Mouse (Mus musculus) hindbrain, embryonic 13.5 days (tissue): ENCODE measurements around the gene Spindoc. TPM values are rescaled to one million over a fixed set of nuclear protein-coding genes. Genes with fewer than 3 reads are reported as not detected.
"Not testable (repeated sequence)": the region's sequence is repeated elsewhere in the genome, so short reads cannot be mapped to it uniquely, and the experiment has no call there.

Experiments
- ATAC-seq: fragments of 200-750 bp; cut with Nextera tagmentation; 2 replicates; pipeline ENCODE4 v1.8.0; 2017; ENCODE audit warnings: moderate TSS enrichment; ENCODE audit not compliant: low FRiP score
- H3K27ac ChIP-seq: fragments of 300-500 bp; sonication (generic); 2 replicates; pipeline ENCODE4 v1.5.1; 2015; ENCODE audit warnings: inconsistent platforms, mild to moderate bottlenecking, moderate library complexity
- H3K27me3 ChIP-seq: fragments of 300-500 bp; sonication (generic); 2 replicates; pipeline ENCODE4 v1.6.1; 2015; ENCODE audit warnings: mild to moderate bottlenecking, inconsistent platforms
- H3K36me3 ChIP-seq: fragments of 300-500 bp; sonication (generic); 2 replicates; pipeline ENCODE4 v1.6.1; 2015; ENCODE audit warnings: mild to moderate bottlenecking, inconsistent platforms
- H3K4me1 ChIP-seq: fragments of 300-500 bp; sonication (generic); replicated peaks from 2 replicates; pipeline ENCODE4 v1.6.1; 2015; ENCODE audit warnings: inconsistent platforms
- H3K4me2 ChIP-seq: fragments of 300-500 bp; sonication (generic); 2 replicates; pipeline ENCODE4 v1.6.1; 2015; ENCODE audit warnings: inconsistent platforms, mild to moderate bottlenecking, moderate library complexity
- H3K4me3 ChIP-seq: fragments of 300-500 bp; sonication (generic); 2 replicates; pipeline ENCODE4 v1.5.1; 2015; ENCODE audit warnings: mild to moderate bottlenecking, inconsistent platforms
- H3K9ac ChIP-seq: fragments of 300-500 bp; sonication (generic); 2 replicates; pipeline ENCODE4 v1.6.1; 2015; ENCODE audit warnings: mild to moderate bottlenecking, inconsistent platforms
- H3K9me3 ChIP-seq: fragments of 300-500 bp; sonication (generic); 2 replicates; pipeline ENCODE4 v1.6.1; 2016; ENCODE audit warnings: inconsistent platforms
- WGBS: fragments of 180-500 bp; shearing (Covaris S2); methylation state at CpG from one replicate; pipeline ENCODE4 v1.1.7; 2015; 5-methylcytosine and 5-hydroxymethylcytosine counted together
- polyA plus RNA-seq: library from polyadenylated mRNA; unstranded; fragments of >200 nt; fragmentation: Nextera tagmentation; extraction: Ambion mirVana; gene quantifications from 2 replicates; pipeline ENCODE4 v1.2.1, GENCODE M21; 2015

Gene Spindoc
- polyA plus RNA-seq, 1 experiment from 2014 or later: 34.0 TPM

DNA sequence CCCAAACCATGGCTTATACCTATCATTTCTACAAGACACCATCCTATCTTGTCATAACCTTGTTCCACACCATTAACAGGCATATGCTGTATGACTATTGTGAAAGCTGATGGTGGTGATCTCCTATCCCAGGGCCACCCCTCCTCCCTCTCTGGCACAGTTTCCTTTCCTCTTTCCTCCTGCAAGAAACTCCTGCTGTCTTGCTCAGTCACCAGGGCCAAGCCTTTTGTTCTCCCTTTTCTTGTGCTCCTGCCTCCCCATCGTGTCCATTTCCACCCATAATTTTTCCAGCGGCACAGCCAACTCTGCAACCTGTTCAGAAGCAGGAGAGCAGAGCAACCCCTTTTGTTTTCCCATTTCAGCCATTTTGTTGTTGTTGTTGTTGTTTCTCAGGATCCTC lies 3.2 kb upstream of the Spindoc start:
- Histone ChIP-seq H3K27ac (no peak overlapping the region), H3K4me1 (peaks cover 24% of the 10 kb centered on the region), H3K4me3 (no peak overlapping the region), H3K4me2 (no peak overlapping the region), H3K9ac (no peak overlapping the region), H3K9me3 (peaks cover 2% of the 10 kb centered on the region; the same call in 1 of the 2 replicates), H3K27me3 (no peaks in the 10 kb centered on the region), H3K36me3 (peaks cover 2% of the 10 kb centered on the region)
- 42% methylated on average over 2 of the region's 2 CpGs for WGBS
- no peak for ATAC-seq

DNA sequence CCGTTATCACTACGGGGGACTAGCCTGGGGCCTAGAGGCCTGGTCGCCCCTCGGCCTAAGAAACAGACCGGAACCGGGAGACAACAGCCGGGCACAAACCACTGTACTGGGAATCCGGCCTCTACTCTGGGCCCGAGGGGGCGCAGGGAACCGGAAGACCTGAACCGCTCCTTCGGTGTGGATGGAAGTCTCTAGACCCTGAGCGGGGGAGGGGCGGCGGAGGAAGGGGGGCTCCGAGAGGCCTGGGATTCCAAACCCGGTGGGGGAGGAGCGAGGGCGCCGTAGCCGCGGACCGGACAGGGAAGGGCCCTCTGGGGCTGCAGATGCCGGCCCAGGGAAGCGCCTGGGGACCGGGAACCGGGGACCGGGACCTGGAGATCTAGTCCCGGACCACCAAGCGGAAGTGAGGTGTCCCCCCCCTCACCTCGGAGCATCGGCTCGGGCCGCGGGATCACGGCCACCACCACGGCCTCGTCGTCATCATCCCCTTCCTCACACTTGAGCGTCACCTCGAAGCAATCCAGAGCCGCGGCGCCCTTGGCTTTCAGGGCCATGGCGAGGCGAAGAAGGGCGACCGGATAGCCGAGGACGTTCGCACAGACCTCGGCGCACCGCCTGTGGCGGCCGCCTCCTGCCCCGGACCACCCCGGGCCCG lies 419 bp downstream of the Spindoc start:
- Histone ChIP-seq H3K4me3 (peak overlapping the region; percentile 92), H3K4me2 (peak overlapping the region; percentile 81), H3K4me1 (peaks cover 51% of the 10 kb centered on the region), H3K9me3 (no peaks in the 10 kb centered on the region), H3K27me3 (no peaks in the 10 kb centered on the region), H3K9ac (peak overlapping the region; percentile 94), H3K27ac (peak overlapping the region; percentile 97), H3K36me3 (peaks cover 9% of the 10 kb centered on the region; the same call in 1 of the 2 replicates)
- WGBS: under 1% methylated on average over 49 of the region's 60 CpGs
- no peak; the same call in none of the 2 replicates for ATAC-seq

DNA sequence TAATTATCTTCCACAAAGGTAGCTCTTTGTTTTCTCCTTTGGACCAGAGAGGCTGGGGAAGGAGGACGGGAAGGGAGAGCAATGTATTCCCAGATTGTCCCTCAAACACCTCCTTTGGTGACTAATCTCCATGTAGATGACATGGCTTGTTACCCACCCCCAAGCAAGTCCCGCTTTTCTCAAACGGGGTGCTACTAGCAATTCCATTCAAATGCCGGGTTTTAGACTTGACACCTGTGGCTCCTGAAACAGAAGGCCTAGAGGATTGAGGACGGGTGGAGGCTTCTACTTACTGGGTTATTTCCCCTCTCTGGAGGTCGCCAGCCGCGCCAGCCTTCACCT lies 917 bp downstream of the Spindoc start:
- Histone ChIP-seq H3K27ac (peak overlapping the region; percentile 97), H3K9me3 (no peaks in the 10 kb centered on the region), H3K27me3 (no peaks in the 10 kb centered on the region), H3K4me3 (peak overlapping the region; percentile 92), H3K9ac (peak overlapping the region; percentile 94), H3K4me1 (peaks cover 52% of the 10 kb centered on the region), H3K4me2 (peak overlapping the region; percentile 81), H3K36me3 (peaks cover 9% of the 10 kb centered on the region; the same call in 1 of the 2 replicates)
- ATAC-seq: no peak
- WGBS: 1% methylated on average over 8 of the region's 8 CpGs

DNA sequence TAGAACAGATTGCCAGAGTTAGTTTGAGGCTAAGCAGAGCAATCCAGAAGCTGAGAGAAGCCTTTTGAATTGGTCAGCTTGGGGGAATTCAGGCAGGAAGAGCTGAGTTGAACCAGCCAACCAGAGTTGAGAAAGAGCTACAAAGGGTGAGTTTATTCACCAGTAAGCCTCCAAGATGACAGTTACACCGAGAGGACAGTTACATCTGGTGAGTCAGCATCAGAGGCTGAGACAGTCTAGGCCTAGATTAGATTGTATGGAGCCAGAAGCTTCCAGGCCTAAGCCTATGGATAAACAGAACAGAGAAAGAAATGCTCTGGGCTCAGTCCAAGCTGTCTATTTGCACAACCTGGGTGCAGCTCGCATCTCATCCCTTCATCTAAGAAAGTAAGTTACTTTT lies 5.2 kb downstream of the Spindoc start:
- Histone ChIP-seq H3K9ac (no peak overlapping the region; the same call in 1 of the 2 replicates), H3K36me3 (peaks cover 44% of the 10 kb centered on the region), H3K4me3 (no peak overlapping the region), H3K4me2 (no peak overlapping the region), H3K9me3 (no peaks in the 10 kb centered on the region), H3K27me3 (no peaks in the 10 kb centered on the region), H3K4me1 (peaks cover 42% of the 10 kb centered on the region), H3K27ac (0 out of 2 replicates have a peak overlapping the region, but pooled peaks have one; percentile 2)
- WGBS: 78% methylated on average over 2 of the region's 2 CpGs
- no peak for ATAC-seq

DNA sequence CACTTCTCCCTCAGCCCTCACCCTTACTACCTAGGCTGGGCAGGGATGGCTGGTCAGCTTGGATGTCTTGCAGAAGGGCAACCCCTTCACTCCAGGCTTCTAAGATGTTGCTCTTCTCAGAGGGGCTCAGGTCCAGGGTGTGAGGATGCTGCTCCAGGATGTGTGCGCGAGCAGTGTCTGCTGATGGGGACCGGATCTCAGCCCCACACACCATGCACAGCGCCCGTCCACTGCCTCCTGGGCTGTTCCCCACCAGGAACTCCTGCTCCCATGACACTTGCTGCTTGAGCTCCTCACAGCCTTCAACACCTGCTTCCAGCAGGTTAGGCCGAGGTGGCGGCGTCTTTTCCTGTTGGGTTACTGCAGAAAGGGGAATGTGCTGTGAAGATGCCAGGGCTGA lies 8.3 kb downstream of the Spindoc start:
- Histone ChIP-seq H3K9ac (no peak overlapping the region), H3K27me3 (no peaks in the 10 kb centered on the region), H3K4me3 (no peak overlapping the region), H3K27ac (no peak overlapping the region), H3K4me2 (no peak overlapping the region), H3K4me1 (peaks cover 16% of the 10 kb centered on the region), H3K9me3 (no peaks in the 10 kb centered on the region), H3K36me3 (peaks cover 73% of the 10 kb centered on the region)
- over 99% methylated on average over 8 of the region's 8 CpGs for WGBS
- ATAC-seq: no peak; the same call in 1 of the 2 replicates

DNA sequence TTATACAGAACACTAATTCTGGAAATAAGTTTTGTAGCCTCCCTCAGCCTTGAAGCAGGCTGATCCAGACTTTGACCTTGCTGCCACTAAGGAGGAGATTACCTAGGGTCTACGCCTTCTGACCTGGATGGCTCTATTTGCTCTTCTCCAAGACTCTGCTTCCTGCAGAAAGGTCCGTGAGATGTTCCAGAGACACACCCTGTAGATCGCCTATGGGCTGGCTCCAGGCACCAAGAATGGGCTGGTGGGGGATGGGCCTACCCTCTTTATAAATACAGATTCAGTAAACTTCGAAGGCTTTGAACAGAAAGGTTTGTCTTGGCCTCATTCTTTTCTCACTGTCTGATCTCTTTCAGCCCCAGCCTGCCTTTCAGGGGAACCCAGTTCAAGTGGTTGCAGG lies 13.3 kb downstream of the Spindoc start:
- not testable (repeated sequence) for H3K4me3 ChIP-seq, H3K4me2 ChIP-seq, H3K9ac ChIP-seq, ATAC-seq, H3K27ac ChIP-seq, H3K9me3 ChIP-seq, H3K4me1 ChIP-seq, H3K27me3 ChIP-seq
- peaks cover 81% of the 10 kb centered on the region for H3K36me3 ChIP-seq
- WGBS: 96% methylated on average over 4 of the region's 4 CpGs

DNA sequence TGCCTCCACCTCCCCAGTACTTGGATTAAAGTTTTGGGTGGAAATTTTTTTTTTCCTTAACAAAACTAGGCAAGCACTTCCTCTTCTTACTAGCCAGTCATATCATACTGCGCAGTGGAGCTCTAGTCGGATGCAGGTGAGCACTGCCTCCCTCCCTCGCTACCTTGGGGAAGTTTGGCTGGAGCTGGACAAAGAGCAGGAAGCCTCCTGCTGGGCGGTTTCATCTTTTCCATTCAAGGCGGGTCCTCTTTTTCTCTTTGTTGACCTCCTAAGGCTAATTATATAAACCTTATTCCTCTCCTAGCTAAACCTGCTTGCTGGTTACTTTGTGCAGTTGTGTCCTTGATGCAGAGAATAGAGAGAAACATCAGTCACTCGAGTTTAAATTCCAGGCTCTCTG lies 29.2 kb downstream of the Spindoc start:
- H3K4me1 ChIP-seq: 0 out of 2 replicates have a peak, but pooled peaks cover 2% of the 10 kb centered on the region
- no peak overlapping the region for H3K4me3 ChIP-seq
- H3K27me3 ChIP-seq: no peaks in the 10 kb centered on the region
- 49% methylated on average over 6 of the region's 6 CpGs for WGBS
- H3K4me2 ChIP-seq: no peak overlapping the region
- no peaks in the 10 kb centered on the region for H3K9me3 ChIP-seq
- no peak for ATAC-seq
- H3K36me3 ChIP-seq: peaks cover 28% of the 10 kb centered on the region
- H3K27ac ChIP-seq: no peak overlapping the region
- H3K9ac ChIP-seq: no peak overlapping the region

DNA sequence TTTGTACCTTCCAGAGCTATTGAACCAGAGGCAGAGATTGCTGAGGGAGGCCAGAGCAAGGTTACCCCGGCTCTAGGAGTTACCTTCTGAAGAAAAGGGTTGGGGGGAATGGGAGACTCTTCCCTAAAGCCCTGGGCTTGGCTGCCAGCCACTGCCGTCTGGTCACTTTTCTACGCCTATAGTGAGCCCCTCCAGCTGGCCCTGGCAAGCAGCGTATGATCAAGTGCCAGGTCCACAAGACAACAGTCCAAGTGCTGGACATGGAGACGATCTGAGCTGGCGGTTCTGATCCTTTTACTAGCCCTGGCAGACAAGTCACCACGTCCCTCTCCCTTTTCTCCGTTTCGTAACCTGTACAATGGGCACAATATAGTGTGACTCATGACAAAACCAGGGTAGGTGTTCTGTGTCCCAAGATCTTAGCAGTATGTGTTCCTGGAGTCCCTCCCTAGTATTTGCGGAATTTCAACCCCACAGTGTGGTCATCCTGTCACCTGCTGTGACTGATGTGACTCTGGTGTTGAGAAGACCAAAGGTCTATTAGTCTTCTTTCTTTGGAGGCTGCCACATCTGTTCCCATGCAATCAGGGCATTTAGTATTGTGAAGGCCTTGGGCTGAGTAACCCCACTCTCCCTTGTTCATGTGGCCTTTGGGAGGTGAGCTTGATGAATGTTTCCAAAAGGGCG lies 29.8 kb downstream of the Spindoc start:
- H3K9ac ChIP-seq: no peak overlapping the region
- peaks cover 22% of the 10 kb centered on the region for H3K36me3 ChIP-seq
- ATAC-seq: no peak
- no peak overlapping the region for H3K4me3 ChIP-seq
- H3K9me3 ChIP-seq: no peaks in the 10 kb centered on the region
- H3K4me2 ChIP-seq: no peak overlapping the region
- no peaks in the 10 kb centered on the region for H3K27me3 ChIP-seq
- H3K4me1 ChIP-seq: 0 out of 2 replicates have a peak, but pooled peaks cover 2% of the 10 kb centered on the region
- H3K27ac ChIP-seq: no peak overlapping the region
- WGBS: 80% methylated on average over 11 of the region's 11 CpGs

DNA sequence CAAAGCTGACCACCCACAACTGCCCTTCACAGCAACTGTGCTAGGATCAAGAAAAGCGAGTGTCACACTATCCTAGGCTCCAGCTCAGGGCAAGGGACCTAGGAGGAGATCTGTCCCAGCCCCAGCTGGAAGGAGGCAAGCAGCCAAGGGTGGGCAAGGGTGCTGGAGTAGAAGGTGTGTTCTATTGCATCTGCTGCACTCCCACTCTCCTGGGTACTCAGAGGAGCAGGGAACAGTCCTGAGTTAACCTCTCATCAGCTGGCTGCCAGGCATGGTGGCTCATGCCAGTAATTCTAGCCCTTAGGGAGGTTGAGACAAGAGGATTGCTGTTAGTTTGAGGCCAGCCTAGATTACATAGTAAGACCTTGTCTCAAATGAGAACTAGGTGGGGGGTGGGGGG lies 32.8 kb downstream of the Spindoc start:
- H3K27me3 ChIP-seq: no peaks in the 10 kb centered on the region
- no peak for ATAC-seq
- H3K4me1 ChIP-seq: 0 out of 2 replicates have a peak, but pooled peaks cover 2% of the 10 kb centered on the region
- no peak overlapping the region for H3K4me2 ChIP-seq
- no peak overlapping the region for H3K9ac ChIP-seq
- no peaks in the 10 kb centered on the region for H3K9me3 ChIP-seq
- no peaks in the 10 kb centered on the region for H3K36me3 ChIP-seq
- H3K27ac ChIP-seq: no peak overlapping the region
- 73% methylated on average over 1 of the region's 1 CpGs for WGBS
- H3K4me3 ChIP-seq: no peak overlapping the region

DNA sequence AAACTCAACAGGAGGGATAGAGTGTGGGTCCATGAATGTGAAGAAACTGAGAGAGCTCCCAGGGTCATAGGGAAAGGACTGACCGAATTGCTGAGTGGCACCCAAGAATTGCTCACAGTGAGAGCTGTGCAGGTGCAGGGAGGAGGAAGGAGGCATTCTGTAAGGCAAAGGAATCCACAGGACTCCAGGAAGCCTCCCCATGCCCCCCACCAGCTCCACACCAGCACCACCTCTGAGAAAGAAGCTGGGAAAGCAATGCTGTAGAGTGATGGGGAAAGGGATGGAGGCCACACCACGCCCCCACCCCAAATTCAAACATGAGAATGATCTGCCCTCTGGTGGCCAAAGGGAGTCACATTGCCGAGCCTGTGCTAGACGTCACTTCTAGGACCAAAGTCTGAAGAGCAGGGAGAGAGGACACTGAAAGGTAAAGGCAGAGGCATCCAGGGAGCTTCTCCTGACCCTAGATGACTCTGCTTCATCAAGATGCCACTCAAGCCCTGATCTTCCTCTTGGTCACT lies 37.5 kb downstream of the Spindoc start:
- no peak overlapping the region for H3K27ac ChIP-seq
- ATAC-seq: no peak
- H3K4me1 ChIP-seq: peaks cover 9% of the 10 kb centered on the region
- no peaks in the 10 kb centered on the region for H3K9me3 ChIP-seq
- H3K9ac ChIP-seq: no peak overlapping the region
- no peaks in the 10 kb centered on the region for H3K36me3 ChIP-seq
- no peaks in the 10 kb centered on the region for H3K27me3 ChIP-seq
- no peak overlapping the region for H3K4me3 ChIP-seq
- H3K4me2 ChIP-seq: no peak overlapping the region
- WGBS: 20% methylated on average over 4 of the region's 4 CpGs

DNA sequence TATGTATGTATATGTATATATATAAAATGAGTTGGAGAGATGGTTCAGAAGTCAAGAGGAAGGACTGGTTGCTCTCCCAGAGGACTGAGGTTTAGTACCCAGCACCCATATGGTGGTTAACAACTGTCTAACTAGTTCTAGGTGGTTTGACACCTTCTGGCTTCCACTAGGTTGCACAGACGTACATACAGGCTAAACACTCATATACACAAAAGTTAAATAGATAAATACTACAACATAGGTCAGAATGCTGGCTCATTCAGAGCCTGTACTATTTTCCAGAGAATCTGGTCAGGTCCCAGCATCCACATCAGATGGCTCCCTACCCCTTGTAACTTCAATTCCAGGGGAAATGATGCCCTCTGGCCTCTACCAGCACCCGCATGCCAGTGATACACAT lies 40.1 kb downstream of the Spindoc start:
- no peak overlapping the region for H3K4me3 ChIP-seq
- no peak overlapping the region for H3K27ac ChIP-seq
- H3K4me1 ChIP-seq: peaks cover 35% of the 10 kb centered on the region
- H3K27me3 ChIP-seq: no peaks in the 10 kb centered on the region
- no peak overlapping the region for H3K4me2 ChIP-seq
- no peaks in the 10 kb centered on the region for H3K9me3 ChIP-seq
- H3K36me3 ChIP-seq: no peaks in the 10 kb centered on the region
- WGBS: 69% methylated on average over 2 of the region's 2 CpGs
- H3K9ac ChIP-seq: no peak overlapping the region
- ATAC-seq: no peak

DNA sequence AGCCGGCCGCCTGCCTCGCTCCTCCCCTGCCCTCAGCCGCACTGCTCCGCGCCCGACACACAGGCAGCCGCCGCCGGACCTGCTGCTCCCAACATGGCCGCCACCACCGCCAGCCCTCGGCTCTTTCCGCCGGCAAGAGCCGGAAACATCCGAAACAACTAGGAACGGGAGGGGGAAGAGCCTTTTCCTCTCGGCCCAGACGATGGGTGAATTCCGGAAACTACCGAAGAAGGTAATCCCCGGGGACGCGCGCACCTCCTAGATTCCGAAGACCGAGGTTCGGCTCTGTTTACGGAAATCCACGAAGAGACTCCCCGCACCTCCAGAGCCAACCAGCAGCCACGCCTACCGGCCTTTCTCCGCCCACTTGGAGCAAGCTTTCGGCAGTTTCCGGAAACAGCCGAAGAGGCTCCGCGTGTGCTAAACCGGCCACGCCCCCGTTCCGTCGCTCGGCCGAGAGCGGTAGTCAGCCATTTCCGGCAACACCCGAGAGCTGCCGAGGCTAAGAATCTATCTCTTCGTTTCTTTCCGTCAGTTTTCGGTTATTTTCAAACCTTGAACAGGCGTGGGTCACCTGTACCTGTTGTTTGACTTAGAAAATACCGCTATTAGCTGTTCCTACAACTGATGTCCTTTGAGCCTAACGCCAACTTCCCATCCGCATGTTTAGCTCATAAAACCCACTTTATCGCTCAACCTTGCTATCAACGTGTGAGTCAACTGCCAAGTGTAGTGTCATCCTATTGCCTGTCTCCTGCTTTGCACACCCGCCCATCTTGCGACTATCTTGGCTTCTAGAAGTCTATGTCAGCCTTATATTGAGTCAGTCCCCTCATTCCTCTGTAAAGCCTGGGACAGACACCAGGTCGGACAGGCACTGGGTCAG lies 41.0 kb downstream of the Spindoc start, which contains the start of gene Mark2:
Gene Mark2 (minus strand): TSS at position 349 of the 886 bp plus-strand sequence.
- Histone ChIP-seq H3K9me3 (no peaks in the 10 kb centered on the region), H3K4me1 (peaks cover 44% of the 10 kb centered on the region), H3K4me3 (peak within 1 kb of the TSS; percentile 93), H3K27ac (peak within 1 kb of the TSS; percentile 89), H3K36me3 (no peaks in the 10 kb centered on the region), H3K4me2 (peak within 1 kb of the TSS; percentile 98), H3K27me3 (no peaks in the 10 kb centered on the region), H3K9ac (peak within 1 kb of the TSS; percentile 98)
- ATAC-seq: peak; percentile 96
- WGBS: 2% methylated on average over 61 of the region's 63 CpGs
